Mouse (Mus musculus) cortical plate, adult 2 months (tissue): ENCODE measurements around the gene Cenpf.

ENCODE experiments used
- CTCF ChIP-seq: fragments of 200-500 bp; IDR thresholded peaks from 2 replicates; pipeline ENCODE4 v1.5.1; 2011; ENCODE audit warnings: mild to moderate bottlenecking, control low read depth, low read length; ENCODE audit not compliant: insufficient read depth; ENCODE audit errors: extremely low read depth
- POLR2A ChIP-seq: fragments of 200-500 bp; IDR thresholded peaks from 2 replicates; pipeline ENCODE4 v1.6.1; 2011; ENCODE audit warnings: mild to moderate bottlenecking, low read length, control low read depth; ENCODE audit not compliant: insufficient read depth; ENCODE audit errors: extremely low read depth

- TF ChIP-seq CTCF (no peak), POLR2A (no peak)
These were observed 74.8 kb downstream of the Cenpf start for GRCm38 (mm10) chr1:189613076-189613475.
